Mouse (Mus musculus) midbrain, embryonic 15.5 days (tissue): ENCODE measurements around the gene Hnf4a. TPM values are rescaled to one million over a fixed set of nuclear protein-coding genes. Genes with fewer than 3 reads are reported as not detected.
A peak's percentile ranks its signal among the peaks of the same experiment; 100 is the strongest.
"Not testable (repeated sequence)": the region's sequence is repeated elsewhere in the genome, so short reads cannot be mapped to it uniquely, and the experiment has no call there.

Experiments
- ATAC-seq: fragments of 200-750 bp; cut with Nextera tagmentation; replicated peaks from 2 replicates; pipeline ENCODE4 v1.8.0; 2017; ENCODE audit warnings: moderate TSS enrichment
- H3K27ac ChIP-seq: fragments of 300-500 bp; sonication (generic); 2 replicates; pipeline ENCODE4 v1.5.1; 2015; ENCODE audit warnings: mild to moderate bottlenecking, inconsistent platforms
- H3K27me3 ChIP-seq: fragments of 300-500 bp; sonication (generic); replicated peaks from 2 replicates; pipeline ENCODE4 v1.6.1; 2015; ENCODE audit warnings: inconsistent platforms
- H3K36me3 ChIP-seq: fragments of 300-500 bp; sonication (generic); replicated peaks from 2 replicates; pipeline ENCODE4 v1.6.1; 2015; ENCODE audit warnings: inconsistent platforms
- H3K4me1 ChIP-seq: fragments of 300-500 bp; sonication (generic); 2 replicates; pipeline ENCODE4 v1.6.1; 2015; ENCODE audit warnings: inconsistent platforms
- H3K4me2 ChIP-seq: fragments of 300-500 bp; sonication (generic); 2 replicates; pipeline ENCODE4 v1.6.1; 2015; ENCODE audit warnings: inconsistent platforms, mild to moderate bottlenecking, moderate library complexity
- H3K4me3 ChIP-seq: fragments of 300-500 bp; sonication (generic); 2 replicates; pipeline ENCODE4 v1.5.1; 2015; ENCODE audit warnings: mild to moderate bottlenecking, inconsistent platforms
- H3K9ac ChIP-seq: fragments of 300-500 bp; sonication (generic); 2 replicates; pipeline ENCODE4 v1.6.1; 2015; ENCODE audit warnings: mild to moderate bottlenecking, inconsistent platforms
- H3K9me3 ChIP-seq: fragments of 300-500 bp; sonication (generic); 2 replicates; pipeline ENCODE4 v1.6.1; 2016; ENCODE audit warnings: inconsistent platforms
- WGBS: fragments of 180-500 bp; shearing (Covaris S2); methylation state at CpG from one replicate; pipeline ENCODE4 v1.1.7; 2015; ENCODE audit warnings: mixed read lengths; 5-methylcytosine and 5-hydroxymethylcytosine counted together
- polyA plus RNA-seq: library from polyadenylated mRNA; unstranded; fragments of >200 nt; fragmentation: Nextera tagmentation; extraction: Ambion mirVana; gene quantifications from 2 replicates; pipeline ENCODE4 v1.2.1, GENCODE M21; 2015

Gene Hnf4a
- not detected in 2 replicates for polyA plus RNA-seq

- WGBS: 91% methylated on average over 10 of the region's 10 CpGs
- H3K4me1 ChIP-seq: no peaks in the 10 kb centered on the region
- H3K4me2 ChIP-seq: no peak within 1 kb of the TSS
- H3K27ac ChIP-seq: no peak within 1 kb of the TSS
- no peak for ATAC-seq
- H3K27me3 ChIP-seq: no peaks in the 10 kb centered on the region
- H3K4me3 ChIP-seq: no peak within 1 kb of the TSS
- no peaks in the 10 kb centered on the region for H3K36me3 ChIP-seq
- H3K9me3 ChIP-seq: no peaks in the 10 kb centered on the region
- H3K9ac ChIP-seq: no peak within 1 kb of the TSS
Observed at GRCm38 (mm10) chr2:163506300-163507004, at the start of gene Hnf4a. Hnf4a (plus strand) TSS chr2:163506808.

- H3K4me1 ChIP-seq: peaks cover 7% of the 10 kb centered on the region; the same call in 1 of the 2 replicates
- peak overlapping the region; percentile 35; the same call in 1 of the 2 replicates for H3K4me2 ChIP-seq
- H3K36me3 ChIP-seq: peaks cover 10% of the 10 kb centered on the region
- WGBS: 54% methylated on average over 27 of the region's 27 CpGs
- H3K9ac ChIP-seq: 0 out of 2 replicates have a peak overlapping the region, but pooled peaks have one; percentile 4
- H3K27me3 ChIP-seq: no peaks in the 10 kb centered on the region
- H3K9me3 ChIP-seq: no peaks in the 10 kb centered on the region
- peak; percentile 18; the same call in 1 of the 2 replicates for ATAC-seq
- no peak overlapping the region for H3K27ac ChIP-seq
- no peak overlapping the region for H3K4me3 ChIP-seq
Observed at GRCm38 (mm10) chr2:163458539-163459265, 47.9 kb upstream of the Hnf4a start.

GRCm38 (mm10) chr2:163459380-163459779, 47.2 kb upstream of the Hnf4a start:
- Histone ChIP-seq H3K27ac (peak overlapping the region; percentile 36; the same call in 1 of the 2 replicates), H3K4me3 (no peak overlapping the region), H3K9ac (0 out of 2 replicates have a peak overlapping the region, but pooled peaks have one; percentile 4), H3K4me2 (peak overlapping the region; percentile 35), H3K9me3 (no peaks in the 10 kb centered on the region), H3K27me3 (no peaks in the 10 kb centered on the region), H3K4me1 (peaks cover 7% of the 10 kb centered on the region; the same call in 1 of the 2 replicates), H3K36me3 (peaks cover 4% of the 10 kb centered on the region)
- ATAC-seq: peak; percentile 38; the same call in 1 of the 2 replicates
- 51% methylated on average over 10 of the region's 10 CpGs for WGBS

- H3K27ac ChIP-seq: no peak overlapping the region
- ATAC-seq: no peak
- H3K4me2 ChIP-seq: no peak overlapping the region
- H3K27me3 ChIP-seq: no peaks in the 10 kb centered on the region
- peaks cover 7% of the 10 kb centered on the region; the same call in 1 of the 2 replicates for H3K4me1 ChIP-seq
- H3K9ac ChIP-seq: no peak overlapping the region
- WGBS: 89% methylated on average over 8 of the region's 8 CpGs
- H3K4me3 ChIP-seq: no peak overlapping the region
- no peaks in the 10 kb centered on the region for H3K36me3 ChIP-seq
- H3K9me3 ChIP-seq: no peaks in the 10 kb centered on the region
Observed at GRCm38 (mm10) chr2:163460622-163461021, 46.0 kb upstream of the Hnf4a start.

- not testable (repeated sequence) for H3K27me3 ChIP-seq, H3K4me2 ChIP-seq, H3K27ac ChIP-seq, H3K4me1 ChIP-seq, H3K36me3 ChIP-seq, H3K4me3 ChIP-seq, H3K9me3 ChIP-seq, ATAC-seq, H3K9ac ChIP-seq
- WGBS: 93% methylated on average over 9 of the region's 9 CpGs
Observed at GRCm38 (mm10) chr2:163461307-163461706, 45.3 kb upstream of the Hnf4a start.

GRCm38 (mm10) chr2:163462386-163462785, 44.2 kb upstream of the Hnf4a start:
- H3K27me3 ChIP-seq: no peaks in the 10 kb centered on the region
- no peaks in the 10 kb centered on the region; the same call in 1 of the 2 replicates for H3K36me3 ChIP-seq
- H3K4me2 ChIP-seq: no peak overlapping the region
- no peaks in the 10 kb centered on the region for H3K9me3 ChIP-seq
- 87% methylated on average over 5 of the region's 5 CpGs for WGBS
- ATAC-seq: no peak
- peaks cover 7% of the 10 kb centered on the region; the same call in 1 of the 2 replicates for H3K4me1 ChIP-seq
- no peak overlapping the region for H3K9ac ChIP-seq
- no peak overlapping the region for H3K27ac ChIP-seq
- H3K4me3 ChIP-seq: no peak overlapping the region

- no peaks in the 10 kb centered on the region for H3K9me3 ChIP-seq
- no peak overlapping the region for H3K27ac ChIP-seq
- no peak for ATAC-seq
- no peaks in the 10 kb centered on the region for H3K27me3 ChIP-seq
- H3K4me1 ChIP-seq: peaks cover 7% of the 10 kb centered on the region; the same call in 1 of the 2 replicates
- peaks cover 3% of the 10 kb centered on the region; the same call in 1 of the 2 replicates for H3K36me3 ChIP-seq
- no peak overlapping the region for H3K4me3 ChIP-seq
- 75% methylated on average over 11 of the region's 11 CpGs for WGBS
- no peak overlapping the region for H3K4me2 ChIP-seq
- H3K9ac ChIP-seq: no peak overlapping the region
Observed at GRCm38 (mm10) chr2:163462801-163463200, 43.8 kb upstream of the Hnf4a start.

- no peaks in the 10 kb centered on the region for H3K27me3 ChIP-seq
- peaks cover 7% of the 10 kb centered on the region; the same call in 1 of the 2 replicates for H3K4me1 ChIP-seq
- no peak overlapping the region for H3K9ac ChIP-seq
- no peak overlapping the region for H3K4me2 ChIP-seq
- H3K36me3 ChIP-seq: peaks cover 8% of the 10 kb centered on the region; the same call in 1 of the 2 replicates
- H3K9me3 ChIP-seq: no peaks in the 10 kb centered on the region
- H3K4me3 ChIP-seq: no peak overlapping the region
- no peak for ATAC-seq
- 70% methylated on average over 10 of the region's 10 CpGs for WGBS
- H3K27ac ChIP-seq: no peak overlapping the region
Observed at GRCm38 (mm10) chr2:163463251-163463769, 43.3 kb upstream of the Hnf4a start.

GRCm38 (mm10) chr2:163463998-163464397, 42.6 kb upstream of the Hnf4a start:
- peaks cover 5% of the 10 kb centered on the region; the same call in 1 of the 2 replicates for H3K4me1 ChIP-seq
- no peaks in the 10 kb centered on the region for H3K27me3 ChIP-seq
- ATAC-seq: no peak
- H3K4me2 ChIP-seq: no peak overlapping the region
- H3K9me3 ChIP-seq: no peaks in the 10 kb centered on the region
- peaks cover 14% of the 10 kb centered on the region for H3K36me3 ChIP-seq
- WGBS: 80% methylated on average over 4 of the region's 4 CpGs
- H3K9ac ChIP-seq: no peak overlapping the region
- H3K27ac ChIP-seq: no peak overlapping the region
- no peak overlapping the region for H3K4me3 ChIP-seq

GRCm38 (mm10) chr2:163464562-163464961, 42.0 kb upstream of the Hnf4a start:
- H3K4me2 ChIP-seq: no peak overlapping the region
- ATAC-seq: no peak
- WGBS: 82% methylated on average over 6 of the region's 6 CpGs

GRCm38 (mm10) chr2:163466771-163467170, 39.8 kb upstream of the Hnf4a start:
- Histone ChIP-seq H3K27me3 (no peaks in the 10 kb centered on the region), H3K27ac (no peak overlapping the region), H3K4me1 (peaks cover 9% of the 10 kb centered on the region), H3K4me3 (no peak overlapping the region), H3K36me3 (peaks cover 21% of the 10 kb centered on the region), H3K4me2 (no peak overlapping the region), H3K9ac (no peak overlapping the region), H3K9me3 (no peaks in the 10 kb centered on the region)
- WGBS: 84% methylated on average over 8 of the region's 8 CpGs
- no peak for ATAC-seq

More at GRCm38 (mm10) chr2:163464562-163464961, 42.0 kb upstream of the Hnf4a start:
- H3K36me3 ChIP-seq: peaks cover 20% of the 10 kb centered on the region
- no peaks in the 10 kb centered on the region for H3K4me1 ChIP-seq
- H3K27ac ChIP-seq: no peak overlapping the region
- H3K9me3 ChIP-seq: no peaks in the 10 kb centered on the region
- no peak overlapping the region for H3K4me3 ChIP-seq
- no peaks in the 10 kb centered on the region for H3K27me3 ChIP-seq
- H3K9ac ChIP-seq: no peak overlapping the region

- H3K9ac ChIP-seq: no peak overlapping the region
- H3K27ac ChIP-seq: no peak overlapping the region
- no peaks in the 10 kb centered on the region for H3K27me3 ChIP-seq
- WGBS: 94% methylated on average over 6 of the region's 6 CpGs
- H3K9me3 ChIP-seq: no peaks in the 10 kb centered on the region
- no peak for ATAC-seq
- H3K4me2 ChIP-seq: no peak overlapping the region
- H3K4me1 ChIP-seq: peaks cover 10% of the 10 kb centered on the region
- H3K4me3 ChIP-seq: no peak overlapping the region
- H3K36me3 ChIP-seq: peaks cover 21% of the 10 kb centered on the region
Observed at GRCm38 (mm10) chr2:163467585-163467984, 39.0 kb upstream of the Hnf4a start.
